Mouse (Mus musculus) cerebellum, adult 18-20 months (tissue): Measurements from ENCODE around the gene Hcn2.

Experiments used
- DNase-seq, 2 experiments: peaks; one replicate each; pipeline ENCODE4 v3.0.0; 2021

Hcn2 gene

DNA sequence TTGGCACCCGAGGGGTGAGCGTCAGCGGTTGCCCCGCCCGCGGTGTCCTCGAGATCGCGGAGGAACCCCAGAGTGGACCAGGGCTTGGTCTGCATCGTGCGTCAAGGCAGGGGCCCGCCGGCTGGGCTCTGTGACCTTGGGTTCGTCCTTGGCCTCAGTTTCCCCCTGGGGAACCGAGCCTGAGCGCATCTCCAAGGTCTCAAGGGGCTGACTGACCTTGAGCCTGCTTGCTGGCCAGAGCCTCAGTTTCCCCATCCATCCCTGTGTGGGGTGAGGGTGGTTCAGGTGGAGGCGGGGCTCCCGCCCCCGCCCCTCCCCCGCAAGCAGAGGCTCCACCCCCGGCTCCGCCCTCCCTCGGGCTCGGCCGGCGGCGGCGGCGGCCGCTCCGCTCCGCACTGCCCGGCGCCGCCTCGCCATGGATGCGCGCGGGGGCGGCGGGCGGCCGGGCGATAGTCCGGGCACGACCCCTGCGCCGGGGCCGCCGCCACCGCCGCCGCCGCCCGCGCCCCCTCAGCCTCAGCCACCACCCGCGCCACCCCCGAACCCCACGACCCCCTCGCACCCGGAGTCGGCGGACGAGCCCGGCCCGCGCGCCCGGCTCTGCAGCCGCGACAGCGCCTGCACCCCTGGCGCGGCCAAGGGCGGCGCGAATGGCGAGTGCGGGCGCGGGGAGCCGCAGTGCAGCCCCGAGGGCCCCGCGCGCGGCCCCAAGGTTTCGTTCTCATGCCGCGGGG is at the start of gene Hcn2:
Hcn2 (plus strand) TSS at position 381 of the 734 bp plus-strand sequence.
- DNase-seq, result peak; percentile 58 to 77

DNA sequence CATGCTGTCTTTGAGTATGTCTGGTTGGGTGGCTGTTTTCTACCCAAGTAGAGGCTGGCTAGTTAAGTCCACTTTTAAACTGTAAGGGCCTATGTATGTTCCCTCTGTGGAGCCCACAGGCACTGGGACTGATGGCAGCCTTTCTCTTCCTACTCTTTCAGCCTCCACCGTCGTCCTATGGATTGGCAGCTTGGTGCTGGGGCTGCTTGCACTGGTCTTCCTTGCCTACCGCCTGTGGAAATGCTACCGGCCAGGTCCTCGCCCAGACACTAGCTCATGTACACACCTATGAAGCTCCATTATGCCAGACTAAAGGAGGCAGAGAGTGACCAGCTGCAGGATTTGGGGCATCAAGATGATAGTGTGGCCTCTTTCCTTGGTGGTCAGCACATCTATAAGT is 48.4 kb upstream of the Hcn2 start:
- peak in 1 of 2 experiments; percentile 33 for DNase-seq

DNA sequence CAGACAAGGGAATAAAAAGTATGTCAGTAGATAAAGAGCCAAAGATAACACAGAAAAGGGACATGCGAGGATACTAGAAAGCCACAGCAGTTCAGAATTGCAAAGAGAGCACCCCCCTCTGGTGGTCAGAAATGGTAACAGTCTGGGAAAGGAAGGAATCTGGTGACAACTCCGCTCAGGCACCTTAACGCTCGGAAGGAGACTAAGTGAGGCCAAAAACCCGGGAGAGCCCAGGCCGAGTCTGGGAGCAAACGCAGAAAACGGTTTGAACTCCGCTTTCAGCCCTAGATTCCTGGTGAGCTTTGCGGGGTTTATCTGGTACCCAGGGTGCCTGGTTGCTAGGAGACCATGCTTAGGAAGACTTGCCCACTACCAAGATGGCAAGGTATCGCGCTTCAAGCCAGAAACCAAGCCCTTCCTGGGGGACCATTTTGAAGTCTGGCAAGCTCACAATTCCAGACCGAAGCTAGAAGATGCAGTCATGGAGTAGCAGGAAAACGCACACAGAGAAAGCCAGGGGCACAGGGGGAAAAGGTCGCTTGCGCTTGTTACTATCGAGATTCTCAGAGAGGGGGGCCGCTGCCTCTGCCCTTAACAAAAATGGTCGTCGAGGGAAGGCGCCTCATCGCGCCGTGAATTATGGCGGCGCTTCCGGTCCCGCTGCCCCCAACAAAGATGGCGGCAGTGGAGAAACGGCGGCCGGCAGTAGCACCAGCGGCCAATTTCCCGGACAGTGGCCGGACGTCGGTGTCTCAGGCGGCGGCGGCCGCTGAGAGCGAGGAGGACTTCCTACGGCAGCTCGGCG is 47.5 kb upstream of the Hcn2 start, which contains the start of gene Tpgs1:
Tpgs1 (plus strand) TSS at position 599 of the 805 bp plus-strand sequence.
- DNase-seq, result peak; percentile 92 to 94

DNA sequence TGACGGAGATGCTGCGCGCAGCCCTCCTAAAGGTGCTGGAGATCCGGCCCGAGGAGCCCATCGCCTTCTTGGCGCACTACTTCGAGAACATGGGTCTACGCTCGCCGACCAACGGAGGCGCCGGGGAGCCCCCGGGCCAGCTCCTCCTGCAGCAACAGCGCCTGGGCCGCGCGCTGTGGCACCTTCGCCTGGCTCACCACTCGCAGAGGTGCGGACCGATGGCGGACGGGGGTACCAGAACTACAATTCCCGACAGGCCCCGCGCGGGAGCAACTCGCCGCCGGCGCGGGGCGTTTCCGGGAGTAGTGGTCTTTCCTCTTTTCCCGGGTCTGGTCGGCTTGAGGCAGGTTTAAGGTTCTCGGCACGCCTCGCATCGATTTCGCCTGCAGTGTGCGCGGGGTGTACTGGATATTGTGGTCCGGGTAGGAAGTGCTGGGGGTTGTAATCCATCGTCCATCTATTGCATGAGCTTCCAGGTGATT is 46.8 kb upstream of the Hcn2 start:
- peak; percentile 83 to 85 for DNase-seq

DNA sequence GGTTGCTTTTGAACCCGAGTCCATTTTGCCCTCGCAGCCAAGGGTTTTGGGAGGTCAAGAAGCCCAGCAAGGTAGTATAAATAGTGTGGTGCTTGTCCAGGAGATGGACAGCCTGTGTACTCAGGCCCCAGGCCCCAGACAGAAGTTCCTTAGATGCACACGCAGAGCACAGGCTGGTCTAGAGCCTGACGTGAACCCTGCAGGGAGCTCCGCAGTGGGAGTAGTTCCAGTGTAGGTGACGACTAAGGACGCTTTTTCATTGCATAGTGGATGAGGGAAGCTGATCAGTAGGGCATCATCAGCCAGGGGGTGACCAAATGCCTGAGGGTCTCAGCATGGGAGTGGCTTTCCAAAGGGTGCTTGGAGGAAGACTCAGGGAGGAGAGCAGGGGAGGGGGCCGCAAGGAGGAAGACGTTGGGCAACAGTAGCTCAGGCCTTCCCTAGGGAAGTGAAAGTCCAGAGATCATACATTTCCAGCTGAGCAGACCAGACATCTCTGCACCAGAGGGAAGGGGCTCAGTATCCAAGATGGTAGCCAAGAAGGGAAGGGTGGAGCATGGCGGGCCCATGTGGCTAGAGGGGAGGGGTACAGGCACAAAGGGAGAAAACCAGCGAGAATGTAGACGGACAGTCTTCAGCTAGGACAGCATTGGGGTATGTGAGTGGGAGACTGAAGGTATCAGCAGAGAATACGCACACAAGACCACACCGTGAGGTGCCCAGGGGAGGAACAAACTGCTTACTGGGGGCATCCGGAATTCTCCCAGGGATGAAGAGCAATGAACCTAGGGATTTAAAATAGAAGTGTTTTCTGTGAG is 46.2 kb upstream of the Hcn2 start:
- no peak for DNase-seq

DNA sequence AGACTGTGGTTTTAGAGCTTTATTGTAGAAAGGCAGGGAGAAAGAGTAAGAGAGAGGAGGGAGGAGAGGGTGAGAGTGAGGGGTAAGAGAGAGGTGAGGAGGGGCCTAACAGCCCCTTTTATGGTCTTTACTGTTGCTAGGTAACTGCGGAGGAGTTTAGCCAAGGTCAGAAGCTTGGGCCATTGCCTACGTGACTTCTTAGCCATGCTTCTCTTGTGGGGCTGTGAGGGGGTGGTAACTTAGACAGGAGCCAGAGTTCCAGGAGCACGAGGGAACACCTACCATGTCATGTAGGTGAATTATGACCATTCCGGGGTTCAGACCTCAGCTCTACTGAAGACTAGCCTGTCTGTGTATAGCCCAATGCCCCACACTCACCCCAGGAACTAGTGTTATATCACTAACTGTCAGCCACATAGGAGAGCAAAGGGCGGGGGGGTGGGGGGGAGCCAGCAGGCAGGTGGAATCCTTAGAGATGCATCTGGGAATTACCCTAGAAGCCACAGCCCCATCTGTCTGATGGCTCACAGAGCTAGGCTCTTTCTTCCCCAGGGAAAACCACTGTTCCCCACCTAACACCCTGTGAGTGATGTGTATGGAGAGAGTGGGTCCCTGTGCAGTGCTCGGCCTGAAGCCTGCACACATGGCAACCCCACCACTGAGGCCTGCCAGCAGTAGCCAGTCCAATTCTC is 44.9 kb upstream of the Hcn2 start:
- DNase-seq, result no peak

DNA sequence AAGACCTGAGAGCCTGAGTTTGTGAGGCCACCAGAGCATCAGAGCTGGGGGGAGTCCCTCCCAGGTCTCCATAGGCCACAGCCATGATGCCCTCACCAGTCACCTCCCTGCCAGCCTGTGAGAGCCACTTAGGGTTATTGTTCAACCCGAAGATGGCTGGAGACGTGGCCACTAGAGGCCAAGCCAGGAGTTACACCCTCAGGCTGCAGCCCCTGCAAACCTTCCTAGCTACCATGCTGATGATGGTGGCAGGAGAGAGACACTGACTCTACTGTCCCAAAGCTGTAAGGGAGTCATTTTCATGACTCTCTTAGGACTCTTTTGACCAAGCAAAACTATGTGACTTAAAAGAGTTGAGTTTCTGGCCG is 44.4 kb upstream of the Hcn2 start:
- DNase-seq, result peak in 1 of 2 experiments; percentile 16

DNA sequence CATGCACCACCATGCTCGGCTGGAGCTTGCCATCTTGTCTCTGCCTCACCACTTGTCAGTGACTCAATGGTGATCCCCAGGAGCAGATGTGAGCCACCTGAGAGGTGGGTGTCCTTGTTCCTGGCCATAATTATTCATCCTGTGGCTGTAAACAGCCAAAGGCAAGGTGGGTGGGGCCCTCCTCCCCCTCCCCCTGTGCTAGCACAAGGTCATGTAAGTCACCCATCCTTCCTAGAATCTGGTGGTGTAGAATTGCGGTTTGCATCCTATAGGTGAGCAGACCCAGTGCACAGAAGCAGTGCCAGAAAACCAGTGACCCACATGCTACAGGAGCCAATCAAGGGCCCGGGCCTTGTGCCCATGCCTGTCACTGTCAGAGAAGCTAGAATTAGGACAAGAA is 43.4 kb upstream of the Hcn2 start:
- DNase-seq, result peak in 1 of 2 experiments; percentile 10

DNA sequence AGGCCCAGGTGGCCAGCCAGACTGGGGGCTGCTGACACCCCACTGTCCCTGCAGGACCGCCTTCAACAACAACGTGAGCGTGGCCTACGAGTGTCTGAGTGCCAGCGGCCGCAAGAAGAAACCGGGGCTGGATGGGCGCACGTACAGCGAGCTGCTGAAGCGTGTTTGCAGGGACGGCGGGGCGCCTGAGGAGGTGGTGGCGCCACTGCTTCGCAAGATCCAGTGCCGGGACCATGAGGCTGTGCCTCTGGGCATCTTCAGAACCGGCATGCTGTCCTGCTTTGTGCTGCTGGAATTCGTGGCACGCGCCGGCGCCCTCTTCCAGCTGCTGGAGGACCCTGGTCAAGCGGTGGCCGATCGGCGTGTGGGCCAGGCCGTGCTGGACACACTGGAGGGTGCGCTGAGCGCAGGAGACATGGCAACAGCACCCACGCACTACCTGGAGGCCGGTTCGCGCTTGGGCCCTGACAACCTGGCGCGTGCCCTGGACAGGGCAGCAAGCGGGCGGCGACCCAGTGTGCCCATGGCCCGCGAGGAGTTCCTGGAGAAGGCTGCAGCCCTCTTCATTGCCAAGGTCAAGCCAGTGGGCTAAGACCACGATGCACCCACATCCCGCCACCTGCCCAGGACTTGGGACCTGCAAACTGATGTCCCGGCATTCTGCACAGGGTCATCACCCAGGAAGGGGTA is 40.9 kb upstream of the Hcn2 start:
- peak in 1 of 2 experiments; percentile 18 for DNase-seq

DNA sequence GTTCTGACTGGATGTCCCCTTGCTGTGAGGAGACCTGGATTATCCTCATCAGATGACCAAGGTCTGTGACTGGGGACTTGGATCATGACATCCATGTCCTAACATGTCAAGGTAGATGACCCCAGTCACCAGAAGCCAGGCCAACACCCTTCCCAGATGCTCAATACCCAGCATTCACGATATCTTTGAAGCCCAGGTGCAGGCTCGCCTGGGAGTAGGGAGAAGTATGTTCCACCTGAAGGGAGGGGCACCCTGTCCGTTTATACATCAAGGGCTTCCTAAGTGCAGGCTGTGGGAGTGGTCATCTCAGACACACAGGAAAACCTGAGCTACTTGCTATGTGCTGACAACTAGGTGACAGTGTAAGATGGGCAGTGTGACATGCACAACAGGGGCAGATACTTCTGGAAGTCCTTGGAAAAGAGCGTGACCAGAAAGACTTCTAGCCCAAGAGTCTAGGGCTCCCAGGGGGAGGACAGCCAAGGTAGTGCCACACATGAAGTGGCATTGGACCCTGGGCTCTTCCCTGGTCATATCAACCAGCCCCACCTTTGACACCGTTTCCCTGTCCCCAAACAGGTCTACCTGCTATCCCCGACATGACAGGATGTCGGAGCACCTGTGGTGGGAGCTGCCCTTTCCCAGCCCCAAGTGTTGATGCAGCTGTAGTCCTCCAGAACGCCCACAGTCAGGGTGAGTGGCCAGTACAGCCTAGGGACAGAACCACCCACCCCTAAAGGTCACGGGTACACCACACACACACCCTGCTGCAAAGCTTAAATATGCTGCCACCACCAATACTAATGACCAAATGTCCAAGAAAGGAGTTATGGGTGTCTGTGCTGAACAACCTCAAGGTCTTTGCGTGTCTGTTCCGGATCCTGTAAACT is 35.6 kb upstream of the Hcn2 start:
- peak in 1 of 2 experiments; percentile 27 for DNase-seq

DNA sequence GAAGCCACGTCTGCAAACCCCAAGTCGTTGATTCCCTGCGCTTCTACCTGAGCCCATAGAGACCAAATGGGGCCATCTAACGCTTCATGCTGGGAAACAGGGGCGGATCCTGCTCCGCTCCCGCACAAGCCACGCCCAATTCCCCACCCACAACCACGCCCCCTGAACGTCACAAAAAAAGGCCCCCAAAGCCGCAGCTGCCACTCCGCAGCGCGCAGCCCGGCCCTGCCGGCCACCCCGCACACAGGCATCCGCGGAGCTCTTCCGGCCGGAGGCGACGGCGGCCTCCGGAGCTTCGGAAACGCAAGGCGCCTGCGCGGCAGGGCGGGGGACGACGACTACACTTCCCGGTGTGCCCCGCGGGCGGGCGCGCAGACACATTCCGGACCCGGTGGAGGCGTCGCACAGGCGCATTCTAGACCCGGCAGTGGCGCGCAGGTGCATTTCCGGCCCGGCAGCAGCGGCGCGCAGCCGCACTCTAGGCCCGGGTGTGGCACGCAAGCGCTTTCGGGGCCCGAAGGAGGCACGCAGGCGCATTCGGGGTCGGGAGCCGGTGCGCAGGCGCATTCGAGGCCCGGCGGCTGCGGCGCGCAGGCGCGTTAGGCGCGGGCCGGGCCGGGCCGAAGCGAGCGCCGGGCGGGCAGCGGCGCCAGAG is 34.7 kb upstream of the Hcn2 start, which contains the start of gene Cdc34:
Cdc34 (plus strand) TSS at position 605 of the 655 bp plus-strand sequence.
- peak; percentile 99 to 100 for DNase-seq

DNA sequence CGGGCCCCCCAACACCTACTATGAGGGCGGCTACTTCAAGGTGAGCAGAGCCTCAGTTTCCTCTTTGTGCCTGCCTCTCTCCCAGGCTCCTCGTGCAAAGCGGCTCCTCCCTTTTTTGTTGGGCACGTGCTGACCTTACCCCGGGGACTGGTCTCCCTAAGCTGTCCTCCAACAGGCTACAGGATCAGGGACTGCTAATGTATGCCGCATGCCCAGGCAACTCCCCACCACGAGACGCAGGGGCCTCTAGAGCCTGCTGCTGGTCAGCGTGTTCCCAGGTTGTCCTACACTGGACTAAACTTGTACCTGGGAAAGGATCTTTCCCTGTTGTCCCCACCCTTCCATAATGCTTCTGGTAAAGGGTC is 33.9 kb upstream of the Hcn2 start:
- DNase-seq, result peak in 1 of 2 experiments; percentile 39

DNA sequence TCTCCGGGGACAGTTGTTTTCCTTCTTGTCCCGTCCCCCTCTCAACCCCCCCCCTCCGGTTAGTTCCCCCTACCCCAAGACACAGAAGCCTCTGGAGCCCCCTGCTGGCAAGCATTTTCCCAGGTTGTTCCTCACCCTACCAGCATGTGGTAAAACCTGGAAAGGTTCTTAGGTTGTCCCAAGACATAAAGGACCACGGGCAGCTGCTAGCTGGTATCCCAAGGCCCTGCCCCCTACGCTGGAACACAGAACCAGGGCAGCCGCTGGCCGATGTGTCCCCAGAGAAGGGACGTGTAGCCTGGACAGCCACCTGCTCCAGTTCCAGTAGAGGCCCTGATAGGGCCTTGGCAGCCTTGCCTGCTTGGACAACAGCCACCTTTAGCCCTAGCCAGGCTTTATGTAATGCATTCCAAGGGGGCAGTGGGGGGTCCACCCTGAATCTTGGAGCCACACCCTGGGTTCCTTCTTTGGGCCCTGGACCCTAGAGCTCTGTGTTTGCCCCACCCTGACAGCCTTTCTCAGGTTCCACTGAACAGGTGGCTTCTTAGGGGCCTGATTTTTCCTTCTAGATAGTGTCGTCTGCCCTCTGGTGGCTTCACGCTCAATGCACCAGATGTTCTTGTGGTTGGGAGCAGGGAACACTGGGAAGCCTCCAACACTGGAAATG is 33.4 kb upstream of the Hcn2 start:
- peak in 1 of 2 experiments; percentile 56 for DNase-seq

DNA sequence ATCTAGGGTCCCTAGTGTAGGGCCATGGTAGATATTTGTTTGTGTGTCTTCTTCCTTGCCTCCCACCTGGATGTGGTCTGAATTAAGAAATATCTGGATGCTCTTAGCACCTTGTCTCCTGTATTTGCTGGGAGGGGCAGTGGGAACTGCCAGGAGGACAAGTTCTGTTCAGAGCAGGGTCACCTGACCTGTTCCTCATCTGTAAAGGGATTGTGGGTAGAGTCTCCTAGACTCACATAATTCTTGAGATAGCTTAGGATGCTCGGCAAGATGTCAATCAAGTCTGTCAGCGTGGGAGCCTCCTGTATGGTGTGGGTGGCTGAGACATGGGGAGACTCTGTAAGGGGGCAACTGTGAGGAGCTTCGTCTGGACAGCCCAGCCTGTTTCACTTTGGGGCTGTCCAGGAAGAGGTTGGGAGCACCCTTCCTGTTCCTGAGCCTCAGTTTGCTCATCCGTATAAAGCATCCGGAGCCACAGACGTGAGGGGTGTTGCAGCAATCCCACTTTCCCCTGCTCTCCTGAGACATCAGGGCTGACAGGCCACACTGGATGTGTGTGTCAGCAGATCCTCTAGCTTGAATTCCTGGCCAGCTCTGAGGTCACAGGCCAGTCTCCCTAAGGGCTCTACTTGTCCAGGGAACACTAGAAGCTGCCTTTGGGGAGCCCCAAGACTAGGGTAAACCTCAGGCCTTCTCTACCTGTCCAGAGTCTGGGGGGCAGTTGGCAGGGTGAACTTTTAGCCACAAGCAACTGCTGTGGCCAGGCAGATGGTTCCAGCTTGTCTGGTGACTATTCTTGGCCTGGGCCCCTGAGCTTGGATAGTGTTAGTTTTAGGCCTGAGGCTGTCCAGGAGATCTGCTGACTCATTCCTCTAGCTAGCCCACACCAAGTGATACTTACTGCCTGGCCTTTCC is 32.5 kb upstream of the Hcn2 start:
- DNase-seq, result peak; percentile 19 to 21

DNA sequence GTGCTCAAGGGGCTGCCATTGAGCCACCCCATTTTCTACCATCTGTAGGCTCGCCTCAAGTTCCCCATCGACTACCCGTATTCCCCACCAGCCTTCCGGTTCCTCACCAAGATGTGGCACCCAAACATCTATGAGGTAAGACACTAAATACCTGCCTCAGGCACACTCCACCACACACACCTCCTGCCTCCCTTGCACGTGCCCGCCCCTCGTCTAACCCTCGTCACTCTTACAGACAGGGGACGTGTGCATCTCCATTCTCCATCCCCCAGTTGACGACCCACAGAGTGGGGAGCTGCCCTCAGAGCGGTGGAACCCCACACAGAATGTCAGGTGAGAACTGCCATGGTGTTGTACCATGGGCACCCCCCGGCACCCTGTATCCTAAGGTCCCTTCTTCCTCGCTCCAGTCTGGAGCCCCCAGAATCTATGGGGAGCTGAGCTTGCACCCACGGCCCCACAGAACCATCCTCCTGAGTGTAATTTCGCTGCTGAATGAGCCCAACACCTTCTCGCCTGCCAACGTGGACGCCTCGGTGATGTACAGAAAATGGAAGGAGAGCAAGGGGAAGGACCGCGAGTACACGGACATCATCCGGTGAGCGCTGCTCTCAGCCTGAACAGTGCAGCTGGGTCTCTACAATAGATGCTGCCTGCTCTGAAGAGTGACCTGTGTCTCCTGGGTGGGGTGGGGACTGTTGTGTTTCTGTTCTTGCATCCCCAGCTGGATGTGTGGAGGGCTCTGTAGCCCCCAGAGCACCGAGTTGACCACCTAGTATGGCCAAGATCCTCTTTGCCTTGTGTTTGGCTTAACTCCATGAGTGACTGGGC is 31.4 kb upstream of the Hcn2 start:
- DNase-seq, result no peak

DNA sequence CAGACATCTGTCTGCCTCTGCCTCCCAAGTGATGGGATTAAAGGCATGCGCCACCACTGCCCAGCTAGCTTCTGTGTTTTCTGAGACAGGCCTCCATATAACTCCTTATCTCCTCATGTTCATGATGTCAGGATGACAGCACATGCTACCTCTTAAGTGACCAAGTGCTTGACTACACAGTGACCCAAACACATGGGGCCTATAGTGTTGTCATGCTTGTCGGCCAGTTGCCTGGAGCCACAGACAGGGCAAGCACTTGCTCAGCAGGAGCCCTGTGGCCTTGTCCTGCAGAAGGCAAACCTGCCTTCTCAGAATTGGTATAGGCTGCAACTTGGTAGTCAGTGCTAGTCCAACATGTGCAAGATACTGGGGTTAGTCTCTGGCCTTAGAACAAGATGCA is 30.2 kb upstream of the Hcn2 start:
- DNase-seq, result no peak

DNA sequence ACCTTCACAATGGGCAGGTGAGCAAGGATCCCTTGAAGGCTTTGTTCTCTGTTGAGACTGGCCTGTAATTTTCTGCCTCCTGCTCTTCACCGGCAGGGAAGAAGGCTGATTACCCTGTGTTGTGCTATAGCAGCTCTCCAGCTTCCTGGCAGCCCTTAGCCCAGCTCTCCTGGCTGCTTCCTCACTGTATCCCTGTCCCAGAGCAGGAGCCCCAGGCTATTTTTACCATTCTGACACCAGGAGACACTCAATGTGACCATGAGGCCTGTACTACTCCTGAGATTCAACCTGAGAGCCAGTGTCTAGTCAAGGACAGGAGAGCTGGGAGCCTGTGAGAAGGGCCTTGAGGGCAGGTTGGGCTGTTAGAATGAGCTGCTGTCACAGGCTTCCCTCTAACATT is 29.7 kb upstream of the Hcn2 start:
- DNase-seq, result no peak
